Mouse (Mus musculus): ENCODE data around the gene Tspan32.

GRCm38 (mm10) chr7:143058221-143058697 is 53.4 kb downstream of the Tspan32 start:
- TF ChIP-seq CTCF (IDR thresholded peaks at IDR 0.05; ENCODE audit: control insufficient read depth, insufficient read depth, low read length) (no peak), POLR2A (IDR thresholded peaks at IDR 0.05; ENCODE audit: borderline replicate concordance, control insufficient read depth, low read depth, low read length) (no peak)

Data from bone marrow, adult 2 months (tissue).